Mouse (Mus musculus) cerebellum, adult 2 months (tissue): ENCODE data around the gene Mrpl53.

Source experiments
- CTCF ChIP-seq: fragments of 200-500 bp; IDR thresholded peaks from 2 replicates; pipeline ENCODE4 v1.5.1; 2011; ENCODE audit warnings: low read depth, mild to moderate bottlenecking, control low read depth, low read length, moderate library complexity, borderline replicate concordance; ENCODE audit not compliant: insufficient read depth
- POLR2A ChIP-seq: fragments of 200-500 bp; IDR thresholded peaks from 2 replicates; pipeline ENCODE4 v1.6.1; 2011; ENCODE audit warnings: low read length, control low read depth, borderline replicate concordance; ENCODE audit not compliant: insufficient read depth

DNA sequence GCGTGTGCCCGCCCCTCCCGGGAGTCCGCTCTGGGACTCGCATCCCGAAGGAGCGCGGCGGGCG is 38.8 kb upstream of the Mrpl53 start, which contains the start of gene Tlx2:
- no peak for TF ChIP-seq POLR2A
- TF ChIP-seq CTCF = no peak
